Mouse (Mus musculus): ENCODE data around the gene Pdk3. TPM values are rescaled to one million over a fixed set of nuclear protein-coding genes. Genes with fewer than 3 reads are reported as not detected.

Pdk3 gene
- polyA plus RNA-seq, 1 experiment from 2014 or later: 25.8 TPM

GRCm38 (mm10) chrX:93808040-93808439, 24.0 kb downstream of the Pdk3 start:
- WGBS: 98% methylated on average over 1 of the region's 1 CpGs
- no peak overlapping the region for H3K27ac ChIP-seq (replicated peaks; ENCODE audit: low read depth, low read length)
- H3K9ac ChIP-seq (replicated peaks; ENCODE audit: low read length): no peak overlapping the region
- no peaks in the 10 kb centered on the region for H3K27me3 ChIP-seq (ENCODE audit: control insufficient read depth, insufficient read depth, low read length)
- no peaks in the 10 kb centered on the region for H3K9me3 ChIP-seq (ENCODE audit: control insufficient read depth, low read length)
- no peaks in the 10 kb centered on the region for H3K4me1 ChIP-seq (ENCODE audit: control insufficient read depth, insufficient read depth, low read length)
- H3K36me3 ChIP-seq (ENCODE audit: control insufficient read depth, insufficient read depth, low read length): no peaks in the 10 kb centered on the region
- no peak overlapping the region for H3K4me2 ChIP-seq (ENCODE audit: low read length)
- no peak overlapping the region for H3K4me3 ChIP-seq (replicated peaks; ENCODE audit: low read depth, low read length)
- ATAC-seq (ENCODE audit: low FRiP score, low TSS enrichment) (no peak), DNase-seq (peak; percentile 18)

- no peaks in the 10 kb centered on the region for H3K36me3 ChIP-seq (ENCODE audit: control insufficient read depth, insufficient read depth, low read length)
- H3K9ac ChIP-seq (replicated peaks; ENCODE audit: low read length): no peak overlapping the region
- no peaks in the 10 kb centered on the region for H3K9me3 ChIP-seq (ENCODE audit: control insufficient read depth, low read length)
- no peaks in the 10 kb centered on the region for H3K4me1 ChIP-seq (ENCODE audit: control insufficient read depth, insufficient read depth, low read length)
- no peaks in the 10 kb centered on the region for H3K27me3 ChIP-seq (ENCODE audit: control insufficient read depth, insufficient read depth, low read length)
- DNase-seq (peak; percentile 13), ATAC-seq (ENCODE audit: low FRiP score, low TSS enrichment) (no peak)
- H3K4me2 ChIP-seq (ENCODE audit: low read length): no peak overlapping the region
- H3K27ac ChIP-seq (replicated peaks; ENCODE audit: low read depth, low read length): no peak overlapping the region
- no peak overlapping the region for H3K4me3 ChIP-seq (replicated peaks; ENCODE audit: low read depth, low read length)
Measured at GRCm38 (mm10) chrX:93793168-93793567, 38.8 kb downstream of the Pdk3 start.

DNA sequence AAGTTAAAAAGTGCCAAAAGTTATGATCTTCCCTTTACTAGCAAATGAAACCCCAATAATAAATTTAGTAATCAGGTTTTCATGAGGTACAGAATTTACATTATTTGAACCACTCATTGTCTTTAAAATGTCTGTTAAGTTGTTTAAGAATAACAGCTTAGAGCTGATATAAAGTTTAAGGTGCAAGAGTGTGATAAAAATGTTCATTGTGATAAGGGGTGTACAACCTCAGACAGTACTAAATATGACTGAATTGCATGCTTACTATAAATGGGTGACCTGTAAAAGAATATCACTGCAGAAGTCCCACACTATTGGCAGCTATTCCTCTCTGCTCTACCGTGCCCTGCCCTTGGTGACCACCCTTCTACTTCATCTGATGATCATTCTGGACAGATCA, 42.4 kb downstream of the Pdk3 start:
- H3K4me2 ChIP-seq (ENCODE audit: low read length): no peak overlapping the region
- H3K27ac ChIP-seq (replicated peaks; ENCODE audit: low read depth, low read length): no peak overlapping the region
- no peaks in the 10 kb centered on the region for H3K9me3 ChIP-seq (ENCODE audit: control insufficient read depth, low read length)
- DNase-seq (no peak), ATAC-seq (ENCODE audit: low FRiP score, low TSS enrichment) (no peak)
- no peak overlapping the region for H3K9ac ChIP-seq (replicated peaks; ENCODE audit: low read length)
- H3K36me3 ChIP-seq (ENCODE audit: control insufficient read depth, insufficient read depth, low read length): no peaks in the 10 kb centered on the region
- WGBS: 82% methylated on average over 1 of the region's 1 CpGs
- no peaks in the 10 kb centered on the region for H3K4me1 ChIP-seq (ENCODE audit: control insufficient read depth, insufficient read depth, low read length)
- no peaks in the 10 kb centered on the region for H3K27me3 ChIP-seq (ENCODE audit: control insufficient read depth, insufficient read depth, low read length)
- H3K4me3 ChIP-seq (replicated peaks; ENCODE audit: low read depth, low read length): no peak overlapping the region

GRCm38 (mm10) chrX:93760770-93761169, 71.2 kb downstream of the Pdk3 start:
- H3K9me3 ChIP-seq (ENCODE audit: control insufficient read depth, low read length): no peaks in the 10 kb centered on the region
- WGBS: 87% methylated on average over 3 of the region's 3 CpGs
- DNase-seq: no peak
- H3K4me1 ChIP-seq (ENCODE audit: control insufficient read depth, insufficient read depth, low read length): no peaks in the 10 kb centered on the region
- ATAC-seq (ENCODE audit: low FRiP score, low TSS enrichment): no peak
- H3K9ac ChIP-seq (replicated peaks; ENCODE audit: low read length): no peak overlapping the region
- no peaks in the 10 kb centered on the region for H3K27me3 ChIP-seq (ENCODE audit: control insufficient read depth, insufficient read depth, low read length)
- H3K27ac ChIP-seq (replicated peaks; ENCODE audit: low read depth, low read length): no peak overlapping the region
- H3K4me3 ChIP-seq (replicated peaks; ENCODE audit: low read depth, low read length): no peak overlapping the region
- no peaks in the 10 kb centered on the region for H3K36me3 ChIP-seq (ENCODE audit: control insufficient read depth, insufficient read depth, low read length)
- no peak overlapping the region for H3K4me2 ChIP-seq (ENCODE audit: low read length)

DNA sequence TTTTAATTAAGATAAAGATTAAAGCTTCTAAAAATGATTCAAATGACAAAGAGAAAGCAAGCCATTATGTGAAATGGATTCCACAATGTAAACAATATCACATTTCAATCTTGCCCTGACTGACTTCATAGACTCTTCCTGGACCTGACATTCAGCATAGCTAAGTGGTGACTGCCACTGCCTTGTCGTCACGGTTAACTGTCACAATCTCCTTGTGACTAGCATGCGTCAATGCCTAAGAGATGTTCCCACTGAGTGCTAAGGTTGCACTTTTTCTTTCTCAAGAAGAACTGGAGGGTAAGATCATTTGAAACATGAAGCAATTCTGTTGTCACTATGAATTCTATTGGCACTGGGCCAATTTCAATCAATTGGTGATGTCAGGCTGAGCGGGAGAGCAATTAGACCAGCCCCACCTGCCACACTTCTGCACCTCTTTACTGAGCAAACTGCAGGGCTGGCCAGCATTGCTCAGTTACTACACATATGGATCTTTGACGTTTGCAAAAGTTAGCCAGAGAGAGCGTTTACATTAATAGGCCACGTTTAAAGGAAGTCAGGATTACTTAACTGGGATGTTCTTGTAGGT, 75.0 kb downstream of the Pdk3 start:
- Histone ChIP-seq H3K27me3 (ENCODE audit: control insufficient read depth, insufficient read depth, low read length) (no peaks in the 10 kb centered on the region), H3K4me1 (ENCODE audit: control insufficient read depth, insufficient read depth, low read length) (no peaks in the 10 kb centered on the region), H3K4me3 (replicated peaks; ENCODE audit: low read depth, low read length) (no peak overlapping the region), H3K4me2 (ENCODE audit: low read length) (no peak overlapping the region), H3K9ac (replicated peaks; ENCODE audit: low read length) (no peak overlapping the region), H3K36me3 (ENCODE audit: control insufficient read depth, insufficient read depth, low read length) (no peaks in the 10 kb centered on the region), H3K9me3 (ENCODE audit: control insufficient read depth, low read length) (no peaks in the 10 kb centered on the region), H3K27ac (replicated peaks; ENCODE audit: low read depth, low read length) (no peak overlapping the region)
- WGBS: 63% methylated on average over 7 of the region's 7 CpGs
- DNase-seq (peak; percentile 9), ATAC-seq (ENCODE audit: low FRiP score, low TSS enrichment) (no peak)

GRCm38 (mm10) chrX:93755210-93755842, 76.7 kb downstream of the Pdk3 start:
- H3K36me3 ChIP-seq (ENCODE audit: control insufficient read depth, insufficient read depth, low read length): no peaks in the 10 kb centered on the region
- no peak overlapping the region for H3K9ac ChIP-seq (replicated peaks; ENCODE audit: low read length)
- WGBS: 80% methylated on average over 11 of the region's 11 CpGs
- H3K4me3 ChIP-seq (replicated peaks; ENCODE audit: low read depth, low read length): no peak overlapping the region
- H3K9me3 ChIP-seq (ENCODE audit: control insufficient read depth, low read length): no peaks in the 10 kb centered on the region
- H3K27me3 ChIP-seq (ENCODE audit: control insufficient read depth, insufficient read depth, low read length): no peaks in the 10 kb centered on the region
- H3K4me1 ChIP-seq (ENCODE audit: control insufficient read depth, insufficient read depth, low read length): no peaks in the 10 kb centered on the region
- no peak overlapping the region for H3K4me2 ChIP-seq (ENCODE audit: low read length)
- no peak overlapping the region for H3K27ac ChIP-seq (replicated peaks; ENCODE audit: low read depth, low read length)
- DNase-seq (no peak), ATAC-seq (ENCODE audit: low FRiP score, low TSS enrichment) (no peak)

GRCm38 (mm10) chrX:93750566-93750965, 81.4 kb downstream of the Pdk3 start:
- Histone ChIP-seq H3K4me3 (replicated peaks; ENCODE audit: low read depth, low read length) (no peak overlapping the region), H3K27ac (replicated peaks; ENCODE audit: low read depth, low read length) (no peak overlapping the region), H3K9ac (replicated peaks; ENCODE audit: low read length) (no peak overlapping the region), H3K9me3 (ENCODE audit: control insufficient read depth, low read length) (no peaks in the 10 kb centered on the region), H3K27me3 (ENCODE audit: control insufficient read depth, insufficient read depth, low read length) (no peaks in the 10 kb centered on the region), H3K36me3 (ENCODE audit: control insufficient read depth, insufficient read depth, low read length) (no peaks in the 10 kb centered on the region), H3K4me2 (ENCODE audit: low read length) (no peak overlapping the region), H3K4me1 (ENCODE audit: control insufficient read depth, insufficient read depth, low read length) (no peaks in the 10 kb centered on the region)
- DNase-seq: no peak
- ATAC-seq (ENCODE audit: low FRiP score, low TSS enrichment): no peak
- 92% methylated on average over 6 of the region's 6 CpGs for WGBS

DNA sequence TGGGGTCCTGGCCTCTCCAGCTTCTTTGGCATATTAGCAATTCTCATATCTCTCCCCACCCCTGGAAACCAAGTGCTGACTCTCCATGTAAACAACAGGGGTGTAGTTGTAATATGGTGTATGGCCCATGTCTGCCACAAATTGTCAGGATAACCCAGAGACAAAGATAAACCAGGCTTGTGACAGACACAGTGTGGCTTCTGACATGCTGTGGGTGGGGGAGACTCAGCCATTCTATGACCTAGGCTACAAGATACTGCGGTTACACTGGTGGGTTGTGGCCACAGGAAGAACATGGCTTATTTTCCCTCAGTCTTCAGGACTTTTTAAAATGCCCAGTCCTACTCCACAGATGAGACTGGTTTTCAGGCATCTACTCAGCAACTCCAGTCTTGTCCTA, 82.8 kb downstream of the Pdk3 start:
- Histone ChIP-seq H3K36me3 (ENCODE audit: control insufficient read depth, insufficient read depth, low read length) (no peaks in the 10 kb centered on the region), H3K27ac (replicated peaks; ENCODE audit: low read depth, low read length) (no peak overlapping the region), H3K27me3 (ENCODE audit: control insufficient read depth, insufficient read depth, low read length) (no peaks in the 10 kb centered on the region), H3K4me3 (replicated peaks; ENCODE audit: low read depth, low read length) (no peak overlapping the region), H3K4me2 (ENCODE audit: low read length) (no peak overlapping the region), H3K9me3 (ENCODE audit: control insufficient read depth, low read length) (no peaks in the 10 kb centered on the region), H3K4me1 (ENCODE audit: control insufficient read depth, insufficient read depth, low read length) (no peaks in the 10 kb centered on the region), H3K9ac (replicated peaks; ENCODE audit: low read length) (no peak overlapping the region)
- DNase-seq (no peak), ATAC-seq (ENCODE audit: low FRiP score, low TSS enrichment) (no peak)
- WGBS: 94% methylated on average over 1 of the region's 1 CpGs

DNA sequence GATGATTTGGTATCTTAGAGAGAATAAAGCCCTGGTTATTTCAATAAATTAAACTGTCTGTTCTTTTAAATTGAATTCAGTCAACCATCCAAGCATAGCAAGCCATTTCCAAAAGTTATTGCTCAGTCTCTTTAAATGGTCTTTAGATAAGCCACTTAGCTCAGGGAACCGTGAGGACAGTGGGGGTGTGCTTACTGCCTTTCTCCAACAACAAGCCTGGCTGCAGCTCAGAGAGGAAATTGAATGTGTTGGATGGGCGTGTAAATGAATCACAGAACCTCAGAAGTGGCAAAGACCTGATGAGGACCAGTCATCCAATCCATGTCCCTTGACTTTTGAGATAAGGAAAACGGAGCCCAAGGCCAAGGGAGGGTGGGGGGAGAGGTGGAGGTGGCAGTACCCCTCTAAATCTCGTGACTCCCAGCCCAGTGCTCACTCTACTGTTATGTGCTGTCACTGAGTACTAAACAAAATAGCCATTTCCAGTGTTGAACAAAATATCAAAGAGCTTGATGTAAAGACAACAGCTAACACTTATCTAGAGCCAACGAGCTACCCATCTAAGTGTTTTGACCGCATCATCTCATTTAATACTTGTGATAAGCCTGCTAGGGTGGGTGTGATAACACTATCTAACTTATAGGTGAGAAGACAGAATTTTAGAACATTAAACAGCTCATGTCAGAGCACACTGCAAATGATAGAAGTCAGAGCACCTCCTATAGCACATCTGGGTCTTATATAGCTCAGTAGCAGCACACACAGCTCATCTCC, 98.8 kb downstream of the Pdk3 start:
- Histone ChIP-seq H3K36me3 (ENCODE audit: control insufficient read depth, insufficient read depth, low read length) (0 out of 2 replicates have a peak, but pooled peaks cover 3% of the 10 kb centered on the region), H3K9ac (replicated peaks; ENCODE audit: low read length) (no peak overlapping the region), H3K4me1 (ENCODE audit: control insufficient read depth, insufficient read depth, low read length) (no peaks in the 10 kb centered on the region), H3K27me3 (ENCODE audit: control insufficient read depth, insufficient read depth, low read length) (no peaks in the 10 kb centered on the region), H3K4me3 (replicated peaks; ENCODE audit: low read depth, low read length) (no peak overlapping the region), H3K4me2 (ENCODE audit: low read length) (no peak overlapping the region), H3K27ac (replicated peaks; ENCODE audit: low read depth, low read length) (no peak overlapping the region), H3K9me3 (ENCODE audit: control insufficient read depth, low read length) (no peaks in the 10 kb centered on the region)
- 54% methylated on average over 6 of the region's 6 CpGs for WGBS
- peak; percentile 8 for DNase-seq
- ATAC-seq (ENCODE audit: low FRiP score, low TSS enrichment): no peak

Data from midbrain, embryonic 14.5 days (tissue).